Mouse (Mus musculus) G1E-ER4 (cell line): ENCODE measurements around the gene Fsip2. TPM values are rescaled to one million over a fixed set of nuclear protein-coding genes. Genes with fewer than 3 reads are reported as not detected.

Experiments used
- GATA1 ChIP-seq: IDR thresholded peaks from one replicate; pipeline ENCODE4 v1.8.0; 2012; ENCODE audit warnings: low read length, inconsistent platforms
- polyA plus RNA-seq: library from polyadenylated mRNA; stranded (reverse); fragments of >175 nt; gene quantifications from 2 replicates; pipeline ENCODE4 v1.2.3, GENCODE M21; 2012

Gene Fsip2
- not detected in 2 replicates for polyA plus RNA-seq

DNA sequence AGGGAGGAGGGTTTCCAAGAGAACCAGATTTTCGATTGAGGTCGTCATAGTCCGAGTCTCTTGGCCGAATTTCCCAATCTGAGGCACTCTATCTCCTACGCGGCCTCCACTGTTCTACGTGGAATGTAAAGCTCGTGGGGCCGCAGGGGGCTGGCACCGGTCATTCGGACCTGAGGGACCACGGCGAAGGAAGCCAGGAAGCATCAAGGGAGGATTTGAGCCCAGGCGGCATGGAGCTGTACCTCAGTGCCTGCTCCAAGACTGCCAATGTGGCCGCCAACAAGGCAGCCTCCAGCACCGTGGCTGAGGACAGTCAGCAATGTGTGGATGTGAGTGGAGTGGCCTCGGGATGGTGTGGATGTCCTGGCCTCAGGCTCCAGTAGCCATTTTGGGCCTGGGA lies at the start of gene Fsip2:
Gene Fsip2, plus strand, starts transcription at position 163 of the 400 bp plus-strand sequence.
- TF ChIP-seq GATA1, result no peak

DNA sequence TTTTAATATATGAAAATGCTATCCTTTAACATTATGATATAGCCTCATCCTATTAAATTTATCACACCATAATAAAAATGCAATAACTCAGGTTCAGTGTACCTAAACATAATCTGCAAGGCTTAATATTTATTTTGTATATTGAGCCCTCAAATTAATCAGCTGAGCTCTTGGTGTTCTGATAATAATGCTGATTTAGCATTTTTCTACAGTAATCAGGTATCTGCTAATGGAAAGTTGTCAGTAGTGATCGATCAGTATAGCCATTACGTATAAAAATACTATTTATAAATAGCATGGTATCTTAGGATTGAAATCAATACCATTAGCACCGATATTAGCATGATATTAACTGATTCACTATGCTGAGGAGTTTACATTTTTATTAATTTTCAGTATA lies 20.0 kb downstream of the Fsip2 start:
- TF ChIP-seq GATA1, result no peak

DNA sequence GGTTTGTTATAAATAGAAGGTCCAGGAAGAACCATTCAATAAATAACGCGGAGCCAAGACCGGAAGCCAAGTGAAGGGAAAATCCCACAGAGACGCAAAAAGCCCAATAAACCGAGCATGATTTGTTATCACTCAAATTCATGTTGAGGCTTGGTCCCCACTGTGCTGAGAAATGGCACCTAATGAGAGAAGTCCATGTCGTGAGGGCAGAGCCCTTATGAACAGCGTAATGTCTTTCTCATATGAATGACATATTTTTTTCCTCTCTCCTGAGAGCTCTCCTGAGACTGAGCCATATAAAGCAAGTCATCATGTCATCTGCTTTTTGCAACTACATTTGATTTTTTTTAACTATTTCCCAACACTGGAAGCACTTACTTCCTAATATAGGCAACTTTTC lies 82.4 kb downstream of the Fsip2 start:
- TF ChIP-seq GATA1, result no peak

DNA sequence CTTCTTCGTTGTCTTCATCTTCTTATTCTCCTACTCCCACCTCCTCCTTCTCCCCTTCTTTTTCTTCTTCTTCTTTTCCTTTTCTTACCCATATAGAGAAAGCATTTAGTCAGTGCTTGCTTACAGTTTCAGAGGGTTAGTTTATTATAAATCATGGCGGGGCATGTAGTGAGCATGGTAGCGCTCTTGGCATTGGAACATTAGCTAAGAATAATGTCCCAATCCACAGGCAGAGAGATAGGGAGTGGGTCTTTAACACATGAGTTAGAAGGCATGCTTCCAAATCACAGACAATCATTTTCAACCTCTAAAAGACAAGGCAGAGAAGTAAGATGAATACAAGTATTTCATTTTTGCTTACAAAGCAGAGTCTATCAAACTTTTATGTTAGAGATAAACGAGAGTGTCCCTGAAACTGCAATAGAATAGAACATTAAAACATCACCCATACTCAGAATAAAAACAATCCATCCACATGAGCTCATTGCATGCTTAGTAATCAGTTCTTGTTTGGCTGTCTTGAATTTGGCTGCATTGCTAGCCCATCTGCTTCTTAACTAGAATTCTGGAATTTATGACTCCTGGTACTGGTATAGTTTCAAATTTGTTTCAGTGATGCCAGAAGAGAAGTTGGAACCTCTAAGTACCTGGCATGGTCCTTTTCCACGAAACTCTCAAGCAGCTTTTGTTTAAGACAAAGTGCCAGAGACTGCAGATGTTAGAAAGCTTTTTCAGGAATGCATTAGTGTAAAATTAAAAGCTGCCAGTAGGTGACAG lies 109.7 kb downstream of the Fsip2 start:
- no peak for TF ChIP-seq GATA1
